Mouse (Mus musculus): Measurements from ENCODE around the gene Incenp. TPM values are rescaled to one million over a fixed set of nuclear protein-coding genes. Genes with fewer than 3 reads are reported as not detected.
A peak's percentile ranks its signal among the peaks of the same experiment; 100 is the strongest.
"Not testable (repeated sequence)": the region's sequence is repeated elsewhere in the genome, so short reads cannot be mapped to it uniquely, and the experiment has no call there.

The Incenp gene
- total RNA-seq, 2 experiments from 2014 or later: 12.8 to 18.7 TPM

GRCm38 (mm10) chr19:9918176-9918861, 19.0 kb upstream of the Incenp start:
- DNase-seq: no peak

DNA sequence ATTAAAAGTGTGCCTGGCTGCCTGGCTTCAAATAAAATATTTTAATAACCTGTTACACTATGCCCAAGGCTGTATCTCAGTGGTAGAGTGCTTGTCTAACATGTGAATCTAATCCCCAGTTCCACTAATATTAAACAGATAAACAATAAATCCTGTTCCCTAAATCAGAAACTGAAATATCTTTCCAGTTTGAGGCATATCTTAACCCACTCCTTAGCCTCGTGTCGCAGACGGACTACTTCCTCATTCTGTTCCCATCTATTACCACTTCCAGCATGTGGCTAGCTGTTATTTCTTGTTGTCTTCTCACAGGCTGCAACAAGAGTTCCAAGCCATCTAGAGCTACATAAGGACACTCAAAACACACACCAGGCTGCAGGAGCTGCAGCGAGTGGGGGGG, 18.4 kb upstream of the Incenp start:
- no peak for DNase-seq

GRCm38 (mm10) chr19:9915935-9916334, 16.6 kb upstream of the Incenp start:
- peak; percentile 77 to 86 for DNase-seq

DNA sequence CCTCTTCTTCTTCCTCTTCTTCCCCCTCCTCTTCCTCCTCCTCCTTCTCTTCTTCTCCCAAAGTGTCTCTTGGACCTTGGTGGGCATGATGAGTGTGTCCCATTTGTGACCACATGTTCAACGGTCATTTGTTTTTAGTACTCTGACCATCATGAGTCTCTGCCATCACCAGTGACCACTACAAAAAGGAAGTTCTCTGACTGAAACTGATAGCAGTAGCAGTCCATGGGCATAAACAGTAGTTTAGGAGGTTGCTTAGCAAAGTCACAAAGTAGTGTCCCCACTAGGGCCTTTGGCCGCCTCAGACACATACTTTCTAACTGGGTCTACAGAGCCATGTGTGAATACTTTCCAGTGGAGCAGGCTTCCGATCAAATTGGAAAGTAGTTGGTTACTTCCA, 15.0 kb upstream of the Incenp start:
- DNase-seq: no peak

GRCm38 (mm10) chr19:9913784-9914183, 14.4 kb upstream of the Incenp start:
- no peak for DNase-seq

DNA sequence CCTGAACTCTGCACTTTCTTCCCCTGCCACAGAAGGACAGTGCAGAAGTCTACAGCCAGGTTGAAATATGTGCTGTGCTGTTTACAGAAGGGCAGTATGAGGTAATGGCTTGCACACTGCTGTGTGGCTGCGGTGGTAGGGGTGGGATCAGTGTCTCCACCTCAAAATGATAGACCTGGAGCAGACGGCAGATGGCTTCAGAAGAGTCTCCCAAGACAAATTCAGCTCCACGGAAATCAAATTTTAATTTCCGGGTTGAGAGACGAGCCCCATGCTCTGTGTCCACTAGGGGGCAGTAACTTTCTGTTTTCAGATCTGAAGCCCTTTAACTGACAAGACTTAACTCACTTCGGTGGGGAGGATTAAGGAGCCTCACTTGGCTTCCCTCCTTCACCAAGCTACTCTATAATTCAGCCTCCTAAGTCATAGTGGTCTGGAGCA, 12.0 kb upstream of the Incenp start:
- peak; percentile 31 to 55 for DNase-seq

DNA sequence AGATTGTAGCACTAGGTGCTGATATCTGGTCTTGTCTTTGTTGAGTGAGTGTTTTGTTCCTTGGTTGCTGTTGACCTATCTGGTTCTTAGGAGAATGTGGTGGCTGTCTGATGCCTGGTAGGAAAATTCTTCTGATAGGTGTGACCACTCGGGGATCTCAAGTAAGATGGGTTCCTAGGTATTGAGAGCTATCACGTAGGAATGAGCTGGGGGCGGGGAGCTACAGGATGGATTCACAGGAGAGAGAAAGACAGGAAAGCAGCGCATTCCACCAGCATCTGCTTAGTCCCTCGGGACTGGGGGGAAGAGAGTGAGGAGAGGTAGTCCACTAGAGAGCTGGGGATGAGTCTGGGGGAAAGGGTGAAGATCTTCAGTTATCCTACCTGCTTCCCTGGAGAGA, 10.0 kb upstream of the Incenp start:
- no peak for DNase-seq

DNA sequence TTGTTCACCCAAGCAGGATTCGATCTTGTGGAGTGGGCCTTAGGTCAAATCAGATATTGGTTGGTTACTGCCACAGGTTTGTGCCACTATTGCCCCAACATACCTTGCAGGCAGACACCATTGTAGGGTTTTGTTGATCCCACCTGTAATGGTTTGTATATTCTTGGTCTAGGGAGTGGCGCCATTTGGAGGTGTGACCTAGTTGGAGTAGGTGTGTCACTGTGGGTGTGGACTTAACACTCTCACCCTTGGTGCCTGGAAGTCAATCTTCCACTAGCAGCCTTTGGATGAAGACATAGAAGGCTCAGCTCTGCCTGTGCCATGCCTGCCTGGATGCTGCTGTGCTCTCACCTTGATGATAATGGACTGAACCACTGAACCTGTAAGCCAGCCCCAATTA, 1.3 kb upstream of the Incenp start:
- DNase-seq: not testable (repeated sequence)

- DNase-seq: no peak
Measured at GRCm38 (mm10) chr19:9899780-9900146, 412 bp upstream of the Incenp start.

DNA sequence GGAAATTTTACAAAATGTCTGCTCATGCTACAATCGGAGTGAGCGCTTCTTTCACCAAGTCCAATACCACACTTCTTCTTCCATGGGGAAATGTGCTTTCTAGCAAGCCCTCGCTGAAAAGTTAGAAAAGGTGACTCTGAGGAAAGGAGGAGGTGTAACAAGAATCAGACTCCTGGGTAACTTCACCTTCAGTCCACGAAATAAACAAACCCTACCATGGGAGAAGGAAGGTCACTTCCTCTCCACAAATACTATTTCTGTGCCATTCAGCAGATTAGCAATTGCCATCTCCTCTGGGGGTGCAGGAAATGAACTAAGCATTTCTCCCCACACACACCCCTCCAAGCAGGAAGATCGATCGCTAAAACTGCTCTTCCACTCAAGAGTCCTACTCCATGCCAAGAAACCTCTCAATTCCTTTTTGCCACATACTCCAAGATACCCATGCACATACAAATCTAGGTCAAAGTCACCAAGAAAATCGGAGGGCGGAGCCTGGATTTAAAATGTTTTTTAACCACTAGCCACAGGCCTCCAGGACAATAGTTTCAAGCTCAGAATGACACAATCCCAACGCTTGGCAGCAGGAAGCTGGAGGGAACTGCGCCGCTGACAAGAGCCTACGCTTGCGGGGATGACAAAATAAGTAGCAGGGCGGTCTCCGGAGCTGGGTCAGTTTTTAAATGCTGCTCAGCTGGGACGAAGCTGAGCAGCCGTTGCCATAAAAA, 848 bp downstream of the Incenp start:
- DNase-seq: peak; percentile 38 to 44

DNA sequence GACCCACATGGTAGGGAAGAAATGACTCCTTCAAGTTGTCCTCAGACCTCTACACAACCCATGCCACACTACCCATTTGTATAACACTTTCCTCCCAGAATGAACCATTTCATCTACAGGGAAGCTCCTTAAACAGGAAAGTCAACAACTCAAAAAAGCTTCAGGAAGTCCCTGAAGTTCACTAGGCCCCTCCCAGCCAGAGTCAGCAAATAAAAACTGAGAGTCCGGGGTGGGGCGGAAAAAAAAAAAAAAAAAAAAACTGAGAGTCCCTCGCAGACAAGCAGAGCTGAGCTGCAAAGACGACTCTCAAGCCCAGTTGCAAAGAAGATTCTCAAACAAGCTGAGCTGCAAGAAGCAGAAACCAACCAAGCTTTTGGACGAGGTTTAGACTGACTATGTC, 3.3 kb downstream of the Incenp start:
- no peak for DNase-seq

DNA sequence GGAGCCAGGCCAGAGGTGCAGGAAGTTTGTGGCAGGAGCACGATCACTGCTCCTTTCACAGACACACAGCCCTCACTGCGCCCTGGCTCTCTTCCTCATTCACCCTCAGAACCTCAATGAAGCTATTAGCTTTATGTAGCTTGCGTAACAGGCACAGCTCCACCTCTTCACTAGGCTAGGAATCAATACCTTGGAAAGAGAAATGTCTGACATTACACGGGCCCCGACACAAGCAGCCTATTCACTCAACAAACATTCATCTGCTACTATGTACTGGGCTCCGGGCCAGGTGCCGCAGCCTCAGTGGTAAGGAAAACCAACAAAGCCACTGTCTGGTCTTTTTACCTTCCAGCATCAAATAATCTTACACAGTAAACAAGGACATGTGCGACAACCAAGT, 12.6 kb downstream of the Incenp start:
- no peak for DNase-seq

- no peak for DNase-seq
Measured at GRCm38 (mm10) chr19:9886348-9886747, 13.0 kb downstream of the Incenp start.

DNA sequence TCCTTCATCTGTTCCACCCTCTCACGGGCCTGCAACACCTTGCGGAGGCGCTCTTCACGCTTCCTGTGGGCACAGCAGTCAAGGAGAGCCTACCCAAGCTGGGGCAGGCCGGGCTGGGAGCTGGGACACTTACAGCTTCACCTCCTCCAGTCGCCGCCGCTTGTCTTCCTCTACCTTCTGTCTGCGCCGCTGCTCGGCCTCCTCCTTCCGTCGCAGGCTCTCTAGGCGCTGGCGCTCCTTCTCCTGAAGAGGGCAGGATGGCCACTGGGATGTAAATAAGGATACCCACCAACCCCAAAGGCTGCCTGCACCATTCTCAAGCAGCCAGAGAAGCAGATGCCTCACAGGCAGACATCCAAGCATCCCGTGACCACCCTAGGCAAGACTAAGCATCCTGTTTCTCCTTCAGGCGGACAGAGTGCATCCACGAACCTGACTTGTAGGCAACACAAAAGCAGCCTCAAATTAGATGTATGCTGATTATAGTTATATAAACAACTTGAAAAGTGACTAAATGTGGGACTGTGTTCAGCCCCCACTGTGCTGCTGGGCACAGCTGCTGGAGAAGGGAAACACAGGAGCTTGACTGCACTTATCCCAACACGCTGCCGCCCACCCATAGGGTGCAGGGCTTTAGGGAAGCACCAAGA, 21.0 kb downstream of the Incenp start:
- no peak for DNase-seq

GRCm38 (mm10) chr19:9865466-9865865, 33.9 kb downstream of the Incenp start:
- no peak for DNase-seq

- DNase-seq: no peak
Measured at GRCm38 (mm10) chr19:9864856-9865255, 34.5 kb downstream of the Incenp start.

DNA sequence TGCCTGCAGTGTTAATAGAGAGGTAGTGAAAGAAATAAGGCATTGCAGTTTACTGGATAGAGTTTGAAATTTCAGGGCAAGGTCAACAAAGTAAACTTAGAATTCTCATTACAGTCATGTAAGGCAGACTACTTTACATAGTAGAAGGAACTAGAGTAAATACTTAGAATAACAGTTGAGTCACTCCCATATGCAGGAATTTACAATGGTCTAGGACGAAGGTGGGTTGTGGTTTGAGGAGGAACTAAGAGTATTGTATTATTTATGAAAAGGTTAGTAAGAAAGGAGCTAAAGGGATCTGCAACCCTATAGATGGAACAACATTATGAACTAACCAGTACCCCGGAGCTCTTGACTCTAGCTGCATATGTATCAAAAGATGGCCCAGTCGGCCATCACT, 38.5 kb downstream of the Incenp start:
- DNase-seq: not testable (repeated sequence)

DNA sequence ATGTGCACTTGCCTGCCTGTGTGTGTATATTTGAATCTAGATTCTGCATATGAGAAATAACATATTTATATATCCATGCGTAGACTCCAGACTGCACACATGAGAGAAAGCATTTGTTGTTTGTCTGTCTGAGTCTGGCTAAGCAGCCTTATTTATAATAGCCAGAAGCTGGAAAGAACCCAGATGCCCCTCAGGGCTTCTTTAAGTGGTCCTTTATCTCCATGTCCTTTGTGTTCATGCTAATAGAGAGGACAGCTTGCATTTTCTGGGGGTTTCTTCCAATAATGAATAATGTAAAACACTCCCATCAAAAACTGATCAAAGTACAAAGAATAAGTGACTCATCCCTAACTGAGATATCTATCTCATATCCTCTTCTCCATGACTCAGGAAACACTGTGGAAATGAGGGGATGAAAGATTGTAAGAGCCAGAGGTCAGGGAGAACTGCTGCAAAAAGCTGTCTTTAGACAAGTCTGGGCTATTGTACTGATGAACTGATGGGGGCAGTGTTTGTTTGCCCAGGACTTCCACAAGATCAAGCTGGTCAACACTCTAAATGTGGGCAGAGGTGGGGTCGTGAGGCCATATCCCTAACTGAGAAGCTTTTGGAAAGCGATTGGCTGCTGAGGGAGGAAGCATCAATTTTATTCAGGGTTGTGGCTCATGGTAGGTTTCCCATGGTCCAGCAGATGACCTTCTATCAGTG, 49.8 kb downstream of the Incenp start:
- peak; percentile 11 to 12 for DNase-seq

- DNase-seq: no peak
Measured at GRCm38 (mm10) chr19:9847262-9847661, 52.1 kb downstream of the Incenp start, which contains the start of gene Scgb2a2. Scgb2a2 (plus strand) TSS chr19:9847562.

DNA sequence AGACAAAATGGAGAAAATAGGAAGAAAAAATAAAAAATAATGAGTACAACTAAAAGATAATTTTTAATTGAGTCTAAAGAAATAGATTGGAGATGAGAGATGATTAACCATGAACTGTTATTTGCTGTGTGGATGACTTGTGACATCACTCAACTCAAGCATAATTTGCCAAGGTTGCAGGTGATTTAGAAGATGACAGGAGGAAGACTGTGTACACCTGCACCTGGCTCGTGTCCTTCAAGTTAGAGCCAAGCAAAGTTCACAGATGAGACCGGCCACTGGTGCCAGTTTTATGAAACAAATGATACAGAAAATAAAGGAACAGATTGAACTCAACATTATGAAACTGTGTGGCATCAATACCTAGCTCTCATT, 62.0 kb downstream of the Incenp start:
- no peak for DNase-seq

DNA sequence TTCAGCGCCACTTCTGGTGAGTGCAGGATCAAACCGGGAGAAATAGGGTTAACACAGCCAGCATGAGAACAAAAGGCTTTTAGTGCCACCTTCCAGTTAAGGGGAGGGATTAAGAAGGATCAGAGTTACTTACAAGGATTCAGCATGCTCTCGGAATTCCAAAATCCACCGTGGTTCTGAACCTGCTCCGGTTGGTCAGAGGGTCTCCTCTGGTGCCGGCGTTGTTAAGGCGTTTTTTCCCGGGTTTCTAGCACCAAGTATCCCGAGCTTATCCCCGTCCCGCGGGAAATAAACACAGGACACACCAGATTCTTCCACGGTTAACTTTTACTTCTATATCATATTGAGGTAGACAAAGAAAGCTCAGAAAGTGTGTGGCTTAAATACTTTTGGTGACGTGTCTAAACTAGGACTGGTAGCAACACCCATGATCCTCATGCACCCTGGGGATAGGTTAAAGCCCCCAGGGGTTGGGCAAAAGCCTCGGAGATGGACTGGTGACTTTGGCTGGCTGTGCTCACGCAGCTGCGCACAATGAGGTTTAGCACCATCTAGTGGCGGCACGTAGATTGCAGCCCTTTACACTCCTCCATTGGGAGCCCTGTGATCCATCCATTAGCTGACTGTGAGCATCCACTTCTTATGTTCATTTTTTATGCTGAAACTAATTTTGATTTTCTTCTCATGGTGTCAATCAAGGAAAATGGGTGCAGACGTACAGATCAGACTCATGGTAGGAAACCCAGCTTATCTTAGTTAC, 62.6 kb downstream of the Incenp start:
- DNase-seq: peak; percentile 65 to 69

Measured in adrenal gland, postnatal 36 days (tissue).